ENCODE assay signal across 8 mouse cellular contexts in genomic region chr3:122466100-122466730, GRCm38 (mm10).
DNase-seq lines count a peak whose midpoint lies in the region; ATAC-seq and TF ChIP-seq lines count a peak whose summit lies in the region.

No protein-coding gene starts in this region.

- H3K4me3 ChIP-seq in midbrain, embryonic 15.5 days: no peak overlapping the region
- no peak overlapping the region for H3K4me3 ChIP-seq in midbrain, embryonic 10.5 days
- H3K4me3 ChIP-seq in liver, embryonic 14.5 days (ENCODE audit: insufficient read depth in 1 of 2, low read depth in 2 of 2, low read length in 2 of 2): no peak overlapping the region

- ATAC-seq in midbrain, embryonic 15.5 days (replicated peaks): peak; percentile 25
- 0 out of 2 replicates have a peak, but pooled peaks have one; percentile 26 for ATAC-seq in cerebellum, adult (ENCODE audit: insufficient number of reproducible peaks, low FRiP score, low TSS enrichment)
- 0 out of 2 replicates have a peak, but pooled peaks have one; percentile 23 for ATAC-seq in liver, embryonic 14.5 days (ENCODE audit: insufficient read depth)

- H3K27me3 ChIP-seq in midbrain, embryonic 15.5 days (replicated peaks): no peaks in the 10 kb centered on the region
- 0 out of 2 replicates have a peak, but pooled peaks cover 5% of the 10 kb centered on the region for H3K27me3 ChIP-seq in midbrain, embryonic 10.5 days (ENCODE audit: low read depth, poor library complexity, severe bottlenecking)
- H3K27me3 ChIP-seq in liver, embryonic 14.5 days (ENCODE audit: control insufficient read depth, insufficient read depth, low read length): no peaks in the 10 kb centered on the region

- intact Hi-C loops in heart, postnatal 14 days (cut with DNase I): loop anchor here (1.0 to 10.0 kb wide), 6 partner anchors 44 to 579 kb away; partner anchors contain the start of gene Gclm

- no peaks in the 10 kb centered on the region for H3K36me3 ChIP-seq in midbrain, embryonic 15.5 days (replicated peaks)
- H3K36me3 ChIP-seq in midbrain, embryonic 10.5 days: no peaks in the 10 kb centered on the region
- no peaks in the 10 kb centered on the region for H3K36me3 ChIP-seq in liver, embryonic 14.5 days (replicated peaks; ENCODE audit: control insufficient read depth, insufficient read depth, low read depth)

- no peaks in the 10 kb centered on the region for H3K9me3 ChIP-seq in midbrain, embryonic 15.5 days
- H3K9me3 ChIP-seq in midbrain, embryonic 10.5 days (replicated peaks): no peaks in the 10 kb centered on the region
- no peaks in the 10 kb centered on the region for H3K9me3 ChIP-seq in liver, embryonic 14.5 days (ENCODE audit: control insufficient read depth, low read length)

- peak; percentile 38 to 64 for DNase-seq in adrenal gland, postnatal 36 days
- no peak for DNase-seq in adrenal gland, postnatal 4 days (ENCODE audit: low spot score in 2 of 2)
- DNase-seq in midbrain, embryonic 10.5 days (ENCODE audit: low spot score): no peak
- DNase-seq in heart, postnatal 14 days: peak; percentile 47 to 68
- peak in 1 of 3 experiments; percentile 27 for DNase-seq in liver, embryonic 14.5 days (ENCODE audit: low read depth in 3 of 3, low spot score in 3 of 3)
- peak; percentile 27 to 34 for DNase-seq in spleen, postnatal 36 days (ENCODE audit: low spot score in 2 of 2)

- no peak overlapping the region for H3K9ac ChIP-seq in midbrain, embryonic 15.5 days
- no peak overlapping the region for H3K9ac ChIP-seq in liver, embryonic 14.5 days (replicated peaks)

- no peak overlapping the region for H3K27ac ChIP-seq in midbrain, embryonic 15.5 days
- no peak overlapping the region for H3K27ac ChIP-seq in midbrain, embryonic 10.5 days (replicated peaks)
- no peak overlapping the region for H3K27ac ChIP-seq in liver, embryonic 14.5 days

- no peak for TF ChIP-seq EP300 in liver, embryonic 14.5 days (IDR thresholded peaks at IDR 0.05; ENCODE audit: low read depth)

- H3K4me1 ChIP-seq in midbrain, embryonic 15.5 days: peaks cover 21% of the 10 kb centered on the region
- peaks cover 46% of the 10 kb centered on the region for H3K4me1 ChIP-seq in midbrain, embryonic 10.5 days
- no peaks in the 10 kb centered on the region for H3K4me1 ChIP-seq in liver, embryonic 14.5 days (replicated peaks; ENCODE audit: control insufficient read depth in 2 of 2, insufficient read depth in 2 of 2, low read length in 1 of 2)

- peak; percentile 65 for TF ChIP-seq CTCF in liver, embryonic 14.5 days (IDR thresholded peaks at IDR 0.05; ENCODE audit: low read depth)

- WGBS in midbrain, embryonic 15.5 days: 56% methylated on average over 9 of the region's 9 CpGs
- 56% methylated on average over 9 of the region's 9 CpGs for WGBS in midbrain, embryonic 10.5 days
- 36% methylated on average over 9 of the region's 9 CpGs for WGBS in liver, embryonic 14.5 days (ENCODE audit: insufficient replicate concordance)

- H3K4me2 ChIP-seq in midbrain, embryonic 15.5 days: no peak overlapping the region
- H3K4me2 ChIP-seq in liver, embryonic 14.5 days (ENCODE audit: low read depth): no peak overlapping the region

Comparison
In these comparisons a context has a peak if more than half of its experiments do, and no peak if none do; other contexts are left out.
1. DNase-seq: peak in adrenal gland, postnatal 36 days (2 of 2), heart, postnatal 14 days (2 of 2) and spleen, postnatal 36 days (2 of 2); none in adrenal gland, postnatal 4 days (0 of 2) and midbrain, embryonic 10.5 days (single experiment).
2. Peak in every context shown above with its lines, with median percentiles within 50 percentile points of each other: ATAC-seq.